Mouse (Mus musculus) CH12.LX (cell line): ENCODE data around the gene Usp21. TPM values are rescaled to one million over a fixed set of nuclear protein-coding genes. Genes with fewer than 3 reads are reported as not detected.

ENCODE experiments used
- DNase-seq: peaks from one replicate; pipeline ENCODE4 v3.0.0-alpha.2; 2013; ENCODE audit errors: extremely low read depth
- H3K27ac ChIP-seq: 2 replicates; pipeline ENCODE4 v1.5.1; 2012; ENCODE audit warnings: low read depth, mild to moderate bottlenecking, control low read depth, moderate library complexity; ENCODE audit not compliant: insufficient read depth
- H3K27me3 ChIP-seq: replicated peaks from 2 replicates; pipeline ENCODE3; 2012; ENCODE audit warnings: inconsistent platforms
- H3K36me3 ChIP-seq, 2 experiments: replicated peaks in 1 of 2; 2 replicates each; pipeline versions ENCODE3 to v1.6.1; 2012; ENCODE audit warnings: inconsistent platforms in 1 of 2, low read length in 1 of 2, mild to moderate bottlenecking in 1 of 2, mixed read lengths in 1 of 2, moderate library complexity in 1 of 2; ENCODE audit not compliant: control insufficient read depth in 1 of 2, insufficient read depth in 1 of 2
- H3K4me1 ChIP-seq, 2 experiments: 2 replicates each; pipeline ENCODE4 v1.6.1; 2012; ENCODE audit warnings: inconsistent platforms in 1 of 2, moderate library complexity in 1 of 2; ENCODE audit not compliant: insufficient read depth in 2 of 2, control insufficient read depth in 1 of 2
- H3K4me2 ChIP-seq: 2 replicates; pipeline ENCODE4 v1.6.1; 2012; ENCODE audit warnings: low read depth, mild to moderate bottlenecking, control low read depth; ENCODE audit not compliant: poor library complexity, insufficient read depth, severe bottlenecking
- H3K4me3 ChIP-seq, 3 experiments: fragments of 150-350 bp in 1 of 3; sonication (generic) in 1 of 3; replicated peaks in 1 of 3; 2 replicates each; pipeline versions ENCODE3 to v1.5.1; 2011 to 2012; ENCODE audit warnings: low read depth in 2 of 3, low read length in 2 of 3, mild to moderate bottlenecking in 2 of 3, moderate library complexity in 2 of 3, control low read depth in 1 of 3, improper control_type of control experiment in 1 of 3, inconsistent platforms in 1 of 3, mixed read lengths in 1 of 3; ENCODE audit not compliant: poor library complexity in 1 of 3
- H3K79me2 ChIP-seq: replicated peaks from 2 replicates; pipeline ENCODE4 v1.6.1; 2012; ENCODE audit warnings: mild to moderate bottlenecking, moderate library complexity; ENCODE audit not compliant: control insufficient read depth, poor library complexity, insufficient read depth, severe bottlenecking; ENCODE audit errors: extremely low read depth
- H3K9ac ChIP-seq: 2 replicates; pipeline ENCODE4 v1.6.1; 2012; ENCODE audit warnings: low read depth, mild to moderate bottlenecking, control low read depth, moderate library complexity; ENCODE audit not compliant: insufficient read depth
- H3K9me3 ChIP-seq: replicated peaks from 2 replicates; pipeline ENCODE3; 2012; ENCODE audit warnings: low read length, inconsistent platforms, mixed read lengths
- BHLHE40 ChIP-seq: IDR thresholded peaks from 2 replicates; pipeline ENCODE4 v1.6.1; 2011; ENCODE audit warnings: mild to moderate bottlenecking, low read depth, low read length, improper control_type of control experiment
- CHD1 ChIP-seq: IDR thresholded peaks from 2 replicates; pipeline ENCODE4 v1.6.1; 2012; ENCODE audit warnings: low read depth, low read length, improper control_type of control experiment, inconsistent platforms
- CTCF ChIP-seq, 2 experiments: IDR thresholded peaks in 1 of 2; conservative IDR thresholded peaks in 1 of 2; 2 replicates each; pipeline ENCODE4 v1.5.1; 2011 to 2012; ENCODE audit warnings: low read depth in 2 of 2, low read length in 2 of 2, improper control_type of control experiment in 1 of 2, inconsistent platforms in 1 of 2, mild to moderate bottlenecking in 1 of 2, moderate library complexity in 1 of 2
- E2F4 ChIP-seq: IDR thresholded peaks from 2 replicates; pipeline ENCODE4 v1.6.1; 2011; ENCODE audit warnings: low read depth, low read length, improper control_type of control experiment; ENCODE audit not compliant: insufficient replicate concordance
- EP300 ChIP-seq: IDR thresholded peaks from 2 replicates; pipeline ENCODE4 v1.6.1; 2011; ENCODE audit warnings: low read length, improper control_type of control experiment
- ETS1 ChIP-seq: conservative IDR thresholded peaks from 2 replicates; pipeline ENCODE4 v1.6.1; 2012; ENCODE audit warnings: low read depth, mild to moderate bottlenecking, inconsistent platforms, low read length, improper control_type of control experiment, moderate library complexity
- IRF4 ChIP-seq: IDR thresholded peaks from 2 replicates; pipeline ENCODE4 v1.6.1; 2014; ENCODE audit warnings: low read depth, mild to moderate bottlenecking, inconsistent platforms, low read length, improper control_type of control experiment
- JUND ChIP-seq: conservative IDR thresholded peaks from 2 replicates; pipeline ENCODE4 v1.6.1; 2011; ENCODE audit warnings: low read depth, low read length, improper control_type of control experiment
- KAT2A ChIP-seq: IDR thresholded peaks from 2 replicates; pipeline ENCODE4 v1.6.1; 2012; ENCODE audit warnings: low read length, improper control_type of control experiment, inconsistent platforms; ENCODE audit not compliant: insufficient replicate concordance
- MAFK ChIP-seq: IDR thresholded peaks from 2 replicates; pipeline ENCODE4 v1.6.1; 2011; ENCODE audit warnings: low read length, improper control_type of control experiment; ENCODE audit not compliant: insufficient replicate concordance
- MAX ChIP-seq: IDR thresholded peaks from 2 replicates; pipeline ENCODE4 v1.6.1; 2011; ENCODE audit warnings: low read length, improper control_type of control experiment
- MXI1 ChIP-seq: IDR thresholded peaks from 2 replicates; pipeline ENCODE4 v1.6.1; 2011; ENCODE audit warnings: mild to moderate bottlenecking, low read depth, low read length, improper control_type of control experiment
- MYC ChIP-seq: IDR thresholded peaks from 2 replicates; pipeline ENCODE4 v1.6.1; 2011; ENCODE audit warnings: low read depth, mild to moderate bottlenecking, improper control_type of control experiment, low read length
- NELFE ChIP-seq: IDR thresholded peaks from 2 replicates; pipeline ENCODE4 v1.6.1; 2011; ENCODE audit warnings: low read depth, low read length, improper control_type of control experiment
- NRF1 ChIP-seq: IDR thresholded peaks from 2 replicates; pipeline ENCODE4 v1.6.1; 2014; ENCODE audit warnings: low read depth, mild to moderate bottlenecking, inconsistent platforms, low read length, improper control_type of control experiment, moderate library complexity
- POLR2A ChIP-seq: IDR thresholded peaks from 2 replicates; pipeline ENCODE4 v1.6.1; 2011; ENCODE audit warnings: low read depth, mild to moderate bottlenecking, improper control_type of control experiment, low read length
- POLR2AphosphoS2 ChIP-seq: IDR thresholded peaks from 2 replicates; pipeline ENCODE4 v1.6.1; 2011; ENCODE audit warnings: low read depth, low read length, improper control_type of control experiment
- RAD21 ChIP-seq: IDR thresholded peaks from 2 replicates; pipeline ENCODE4 v1.6.1; 2011; ENCODE audit warnings: low read depth, mild to moderate bottlenecking, low read length, improper control_type of control experiment, moderate library complexity
- RCOR1 ChIP-seq: conservative IDR thresholded peaks from 2 replicates; pipeline ENCODE4 v1.6.1; 2012; ENCODE audit warnings: low read depth, mild to moderate bottlenecking, inconsistent platforms, low read length, improper control_type of control experiment
- SIN3A ChIP-seq: IDR thresholded peaks from 2 replicates; pipeline ENCODE4 v1.6.1; 2012; ENCODE audit warnings: low read length, improper control_type of control experiment, inconsistent platforms
- SMC3 ChIP-seq: IDR thresholded peaks from 2 replicates; pipeline ENCODE4 v1.6.1; 2011; ENCODE audit warnings: low read depth, low read length, improper control_type of control experiment
- USF1 ChIP-seq: IDR thresholded peaks from 2 replicates; pipeline ENCODE4 v1.6.1; 2014; ENCODE audit warnings: low read depth, mild to moderate bottlenecking, inconsistent platforms, low read length, improper control_type of control experiment
- USF2 ChIP-seq: conservative IDR thresholded peaks from 2 replicates; pipeline ENCODE4 v1.6.1; 2011; ENCODE audit warnings: low read depth, low read length, improper control_type of control experiment
- ZC3H11A ChIP-seq: IDR thresholded peaks from 2 replicates; pipeline ENCODE4 v1.6.1; 2012; ENCODE audit warnings: low read depth, mild to moderate bottlenecking, inconsistent platforms, low read length, improper control_type of control experiment
- ZKSCAN1 ChIP-seq: IDR thresholded peaks from 2 replicates; pipeline ENCODE4 v1.6.1; 2012; ENCODE audit warnings: low read depth, inconsistent platforms, low read length, improper control_type of control experiment, borderline replicate concordance
- ZMIZ1 ChIP-seq: IDR thresholded peaks from 2 replicates; pipeline ENCODE4 v1.6.1; 2012; ENCODE audit warnings: low read depth, mild to moderate bottlenecking, inconsistent platforms, low read length, improper control_type of control experiment
- ZNF384 ChIP-seq: IDR thresholded peaks from 2 replicates; pipeline ENCODE4 v1.6.1; 2012; ENCODE audit warnings: low read depth, low read length, improper control_type of control experiment, inconsistent platforms
- dilution Hi-C: fragments of 300-500 bp; cut with MboI; formaldehyde crosslinking; loops from 2 replicates; pipeline ENCODE4 v1.14.3; 2020; ENCODE audit warnings: low sequenced_read_pairs; ENCODE audit not compliant: extremely low pct_unique_long_range_greater_than_20kb, extremely low pct_ligation_motif_present
- in situ Hi-C: fragments of 300-500 bp; cut with MboI; formaldehyde crosslinking; loops from 3 replicates; pipeline ENCODE4 v1.14.3; 2019; ENCODE audit warnings: low sequenced_read_pairs, low pct_ligation_motif_present, low pct_unique_long_range_greater_than_20kb, mixed read lengths
- polyA plus RNA-seq: library from polyadenylated mRNA; unstranded; fragments of >175 nt; gene quantifications from 2 replicates; pipeline ENCODE4 v1.2.1, GENCODE M21; 2012; ENCODE audit warnings: low read depth; ENCODE audit not compliant: insufficient read length
- total RNA-seq, 2 experiments: library from RNA; depleted of rRNA; stranded (reverse); fragments of 300-350 nt in 1 of 2; fragments of >200 nt in 1 of 2; gene quantifications; 2 replicates each; pipeline ENCODE4 v1.2.3; 2012 to 2014

The Usp21 gene
- total and polyA plus RNA-seq, 3 experiments: 8.5 to 37.6 (median 14.2) TPM

GRCm38 (mm10) chr1:171256937-171257548 lies 30.7 kb downstream of the Usp21 start:
- in situ Hi-C loops (no loop called here), dilution Hi-C loops (no loop called here)
- TF ChIP-seq SMC3 (peak; percentile 81), IRF4 (no peak), NRF1 (no peak), USF1 (no peak), ETS1 (no peak), JUND (no peak), E2F4 (no peak), SIN3A (no peak), CTCF (conservative IDR thresholded peaks at IDR 0.05 in 1 of 2, IDR thresholded peaks at IDR 0.05 in 1 of 2; ENCODE audit: low read depth in 2 of 2, low read length in 2 of 2) (peak; percentile 91), POLR2A (no peak), NELFE (no peak), POLR2AphosphoS2 (no peak), EP300 (no peak), RCOR1 (no peak), KAT2A (no peak), ZC3H11A (peak; percentile 49), MYC (no peak), ZKSCAN1 (no peak), RAD21 (peak; percentile 87), USF2 (no peak), MXI1 (no peak), CHD1 (no peak), ZNF384 (no peak), BHLHE40 (0 out of 2 replicates have a peak, but pooled peaks have one; percentile 5), MAFK (no peak), ZMIZ1 (no peak), MAX (no peak)
- no peak overlapping the region for H3K9ac ChIP-seq
- H3K4me3 ChIP-seq: no peak overlapping the region
- H3K36me3 ChIP-seq: no peaks in the 10 kb centered on the region
- H3K27me3 ChIP-seq: peaks cover 52% of the 10 kb centered on the region
- peaks cover 0 to 6% of the 10 kb centered on the region in 2 experiments; a peak in 1 of 4 replicates for H3K4me1 ChIP-seq
- no peaks in the 10 kb centered on the region for H3K79me2 ChIP-seq
- H3K4me2 ChIP-seq: peak overlapping the region; percentile 37; the same call in 1 of the 2 replicates
- DNase-seq: peak; percentile 65
- peaks cover 3% of the 10 kb centered on the region for H3K9me3 ChIP-seq
- no peak overlapping the region for H3K27ac ChIP-seq
